Mouse (Mus musculus): ENCODE results near the gene Kif2c.

GRCm38 (mm10) chr4:117217029-117217428, 34.6 kb upstream of the Kif2c start:
- TF ChIP-seq POLR2A (IDR thresholded peaks at IDR 0.05; ENCODE audit: insufficient read depth, low read depth, low read length): no peak
- TF ChIP-seq EP300 (IDR thresholded peaks at IDR 0.05; ENCODE audit: insufficient read depth, low read depth, low read length): no peak
- no peak for TF ChIP-seq CTCF (IDR thresholded peaks at IDR 0.05)
